In the genomic region with DNA sequence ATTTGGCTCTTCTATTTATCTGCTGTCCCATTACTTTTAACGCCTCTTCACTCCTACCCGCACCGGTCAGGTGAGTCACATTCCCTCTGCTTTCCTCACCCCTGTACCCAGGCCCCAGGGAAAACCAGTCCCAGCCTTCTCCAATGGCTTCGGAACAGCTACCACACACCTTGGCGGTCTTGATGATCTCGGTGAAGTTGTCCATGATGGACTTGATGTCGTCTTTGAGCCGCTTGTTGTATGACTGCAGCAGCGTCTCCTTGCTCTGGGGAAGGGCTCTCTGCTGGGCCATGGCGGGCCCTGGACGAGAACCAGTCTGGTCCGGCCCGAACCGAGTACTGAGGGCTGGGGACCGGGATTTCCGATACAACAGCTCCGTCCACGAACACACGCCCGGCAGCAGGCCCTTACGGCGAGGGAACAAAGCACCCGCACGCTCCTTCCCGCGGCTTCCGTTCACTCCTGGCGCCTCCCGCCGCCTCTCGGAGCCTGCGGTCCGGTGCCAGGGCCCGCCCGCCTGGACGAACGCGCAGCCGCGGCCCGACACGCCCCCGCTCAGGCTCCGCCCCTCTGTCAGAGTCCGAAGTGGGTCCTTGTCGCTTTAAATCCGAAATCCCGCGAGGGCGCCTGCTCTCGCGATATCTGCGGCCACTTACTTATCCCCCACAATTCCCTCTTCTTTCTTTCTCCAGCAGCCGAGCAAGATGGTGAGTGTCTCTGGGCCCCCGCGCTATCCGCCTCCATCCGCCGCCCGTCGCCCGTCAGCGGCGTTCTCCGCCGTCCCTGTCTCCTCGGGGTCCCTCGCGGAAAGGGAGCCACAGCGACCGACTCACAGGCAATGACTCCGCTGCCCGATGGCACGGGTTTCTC, we compare ENCODE assay signal across 8 mouse cellular contexts. TPM values are rescaled to one million over a fixed set of nuclear protein-coding genes. Genes with fewer than 3 reads are reported as not detected.
A peak's percentile ranks its signal among the peaks of the same experiment; 100 is the strongest.
DNase-seq lines count a peak whose midpoint lies in the region; ATAC-seq and TF ChIP-seq lines count a peak whose summit lies in the region.

A gene (minus strand): TSS at position 554 of the 870 bp plus-strand sequence.
A gene (plus strand): TSS at position 641 of the 870 bp plus-strand sequence.

- no peak for TF ChIP-seq CTCF in liver, adult 2 months (IDR thresholded peaks at IDR 0.05; ENCODE audit: low read depth, low read length)

- peak within 1 kb of the TSS; percentile 66 for H3ac ChIP-seq in myocyte (ENCODE audit: control insufficient read depth, insufficient read length)

- H3K9ac ChIP-seq in heart, embryonic 11.5 days (ENCODE audit: low read depth, low read length): peak within 1 kb of the TSS; percentile 97
- peak within 1 kb of the TSS; percentile 98 for H3K9ac ChIP-seq in kidney, embryonic 16.5 days (replicated peaks; ENCODE audit: low read length)
- peak within 1 kb of the TSS; percentile 94 for H3K9ac ChIP-seq in liver, adult 2 months (ENCODE audit: low read depth, low read length)

- peak within 1 kb of the TSS; percentile 82 for H3K4me2 ChIP-seq in heart, embryonic 11.5 days
- H3K4me2 ChIP-seq in kidney, embryonic 16.5 days (replicated peaks; ENCODE audit: low read depth, low read length): peak within 1 kb of the TSS; percentile 99
- peak within 1 kb of the TSS; percentile 98 for H3K4me2 ChIP-seq in myocyte (ENCODE audit: low read depth)

- peak; percentile 83 for TF ChIP-seq POLR2A in liver, adult 2 months (IDR thresholded peaks at IDR 0.05; ENCODE audit: extremely low read depth, insufficient read depth, low read length)
- peak; percentile 77 for TF ChIP-seq POLR2A in myocyte (IDR thresholded peaks at IDR 0.05; ENCODE audit: insufficient read length, low read depth)

- peaks cover 32% of the 10 kb centered on the region for H3K36me3 ChIP-seq in heart, embryonic 11.5 days (ENCODE audit: control insufficient read depth, insufficient read depth, low read length)
- H3K36me3 ChIP-seq in kidney, embryonic 16.5 days (ENCODE audit: insufficient read depth, low read length): peaks cover 58% of the 10 kb centered on the region
- peaks cover 20% of the 10 kb centered on the region for H3K36me3 ChIP-seq in liver, adult 2 months (ENCODE audit: control insufficient read depth, insufficient read depth, low read length)
- peaks cover 26% of the 10 kb centered on the region for H3K36me3 ChIP-seq in myocyte (ENCODE audit: control insufficient read depth, insufficient read depth)
- H3K36me3 ChIP-seq in splenic B cell, adult 2 months (ENCODE audit: control insufficient read depth, insufficient read depth, low read length, poor library complexity, severe bottlenecking): peaks cover 14% of the 10 kb centered on the region

- H3K4me1 ChIP-seq in heart, embryonic 11.5 days (ENCODE audit: control insufficient read depth, insufficient read depth, low read length): peaks cover 17% of the 10 kb centered on the region
- H3K4me1 ChIP-seq in kidney, embryonic 16.5 days (ENCODE audit: insufficient read depth, low read length): peaks cover 42% of the 10 kb centered on the region
- peaks cover 19% of the 10 kb centered on the region for H3K4me1 ChIP-seq in liver, adult 2 months (ENCODE audit: control insufficient read depth, insufficient read depth, low read length)

- DNase-seq in B cell, adult 2 months: peak; percentile 99
- DNase-seq in brain, adult 2 months (ENCODE audit: low read depth, low spot score): peak; percentile 99
- peak; percentile 87 for DNase-seq in liver, adult 2 months (ENCODE audit: extremely low read depth, low read depth, low spot score)
- DNase-seq in splenic B cell, adult 2 months (ENCODE audit: low read depth, low spot score): peak; percentile 99

- H3K27ac ChIP-seq in heart, embryonic 11.5 days (ENCODE audit: low read depth, low read length): peak within 1 kb of the TSS; percentile 86
- H3K27ac ChIP-seq in kidney, embryonic 16.5 days (ENCODE audit: low read length): peak within 1 kb of the TSS; percentile 91
- H3K27ac ChIP-seq in liver, adult 2 months (replicated peaks; ENCODE audit: insufficient read depth, low read depth, low read length): peak within 1 kb of the TSS; percentile 78

- no peaks in the 10 kb centered on the region for H3K9me3 ChIP-seq in heart, embryonic 11.5 days (replicated peaks; ENCODE audit: control insufficient read depth, low read length)
- no peaks in the 10 kb centered on the region for H3K9me3 ChIP-seq in kidney, embryonic 16.5 days (ENCODE audit: low read length)

- H3K79me2 ChIP-seq in liver, adult 2 months (ENCODE audit: control insufficient read depth, insufficient read depth, low read length): peaks cover 23% of the 10 kb centered on the region
- peaks cover 54% of the 10 kb centered on the region for H3K79me2 ChIP-seq in myocyte (ENCODE audit: control insufficient read depth, insufficient read depth)

- WGBS in heart, embryonic 11.5 days (ENCODE audit: insufficient replicate concordance): under 1% methylated on average over 74 of the region's 74 CpGs
- WGBS in kidney, embryonic 16.5 days: under 1% methylated on average over 71 of the region's 74 CpGs
- WGBS in liver, adult 2 months: under 1% methylated on average over 74 of the region's 74 CpGs

- no peaks in the 10 kb centered on the region for H3K27me3 ChIP-seq in heart, embryonic 11.5 days (ENCODE audit: control insufficient read depth, insufficient read depth, low read length)
- no peaks in the 10 kb centered on the region for H3K27me3 ChIP-seq in kidney, embryonic 16.5 days (ENCODE audit: insufficient read depth, low read length)
- no peaks in the 10 kb centered on the region for H3K27me3 ChIP-seq in liver, adult 2 months (ENCODE audit: control insufficient read depth, insufficient read depth, low read length)
- H3K27me3 ChIP-seq in myocyte (ENCODE audit: control insufficient read depth, insufficient read depth, insufficient read length): no peaks in the 10 kb centered on the region
- H3K27me3 ChIP-seq in splenic B cell, adult 2 months (ENCODE audit: control insufficient read depth, insufficient read depth, low read length, poor library complexity, severe bottlenecking): no peaks in the 10 kb centered on the region

- peak within 1 kb of the TSS; percentile 93 for H3K4me3 ChIP-seq in heart, embryonic 11.5 days (ENCODE audit: low read depth, low read length)
- H3K4me3 ChIP-seq in kidney, embryonic 16.5 days (ENCODE audit: low read length): peak within 1 kb of the TSS; percentile 77
- H3K4me3 ChIP-seq in liver, adult 2 months (ENCODE audit: insufficient read depth, low read depth, low read length): peak within 1 kb of the TSS; percentile 96
- peak within 1 kb of the TSS; percentile 95 for H3K4me3 ChIP-seq in myocyte

- ATAC-seq in erythroblast, adult 5-6 weeks (replicated peaks; ENCODE audit: low FRiP score, poor library complexity, severe bottlenecking): peak; percentile 86
- ATAC-seq in heart, embryonic 11.5 days (replicated peaks; ENCODE audit: insufficient number of reproducible peaks, low FRiP score, low TSS enrichment): peak; percentile 92
- ATAC-seq in kidney, embryonic 16.5 days (ENCODE audit: low FRiP score, low TSS enrichment): peak; percentile 94

TF ChIP-seq in myocyte, 11 proteins besides CTCF, POLR2A, EP300 and RAD21:
- peak; percentile 86 for TF ChIP-seq POLR2AphosphoS2 (IDR thresholded peaks at IDR 0.05; ENCODE audit: insufficient read length, low read depth)
- no peak for TF ChIP-seq SRF (IDR thresholded peaks at IDR 0.05; ENCODE audit: control insufficient read depth, insufficient read length, low read depth)

RNA-seq across cellular contexts. Expression of the first gene that starts in this region (rescaled TPM):
- 1.3 and 4.4 TPM in 2 replicates for total RNA-seq in erythroblast, adult 5-6 weeks (2015; ENCODE audit: low replicate concordance)
- total RNA-seq in erythroblast, adult 5-6 weeks (2017; ENCODE audit: low replicate concordance): 6.0 and 10.6 TPM in 2 replicates
- 29.1 and 31.2 TPM in 2 replicates for polyA plus RNA-seq in heart, embryonic 11.5 days (2014; fragmentation: Nextera tagmentation; extraction: Ambion mirVana)
- 62.6 and 62.9 TPM in 2 replicates for polyA plus RNA-seq in kidney, embryonic 16.5 days (2015; fragmentation: Nextera tagmentation; extraction: Ambion mirVana)
- 12.9 and 16.8 TPM in 2 replicates for total RNA-seq in liver, adult 2 months (2014; rRNA removed)
- 25.5 and 26.4 TPM in 2 replicates for polyA plus RNA-seq in liver, adult 2 months (2012; rRNA removed)
- 38.6 TPM for polyA plus RNA-seq in myocyte (2012; fragmentation: generic; extraction: Trizol)

RNA-seq across cellular contexts. Expression of the second gene that starts in this region (rescaled TPM):
- total RNA-seq in erythroblast, adult 5-6 weeks (2015; ENCODE audit: low replicate concordance): 469 and 488 TPM in 2 replicates
- total RNA-seq in erythroblast, adult 5-6 weeks (2017; ENCODE audit: low replicate concordance): 357 and 378 TPM in 2 replicates
- 428 and 468 TPM in 2 replicates for polyA plus RNA-seq in heart, embryonic 11.5 days (2014; fragmentation: Nextera tagmentation; extraction: Ambion mirVana)
- 574 and 624 TPM in 2 replicates for polyA plus RNA-seq in kidney, embryonic 16.5 days (2015; fragmentation: Nextera tagmentation; extraction: Ambion mirVana)
- 721 and 835 TPM in 2 replicates for total RNA-seq in liver, adult 2 months (2014; rRNA removed)
- 398 and 434 TPM in 2 replicates for polyA plus RNA-seq in liver, adult 2 months (2012; rRNA removed)
- 2,027 TPM for polyA plus RNA-seq in myocyte (2012; fragmentation: generic; extraction: Trizol)

Comparison
In these comparisons a context has a peak if more than half of its experiments do, and no peak if none do; other contexts are left out.
1. Peak in every context shown above with its lines: DNase-seq, ATAC-seq, H3K4me3 ChIP-seq and H3K27ac ChIP-seq.